Mouse (Mus musculus) kidney, adult 10 weeks (tissue): Measurements from ENCODE around the gene 1700016H13Rik. TPM values are rescaled to one million over a fixed set of nuclear protein-coding genes. Genes with fewer than 3 reads are reported as not detected.

ENCODE experiments used
- polyA plus RNA-seq: library from polyadenylated mRNA; stranded (reverse); fragments of 350-450 nt; fragmentation: Illumina TruSeq; extraction: RNeasy Lipid Tissue Mini Kit (QIAGEN cat#74804); gene quantifications from one replicate; pipeline ENCODE4 v1.2.3, GENCODE M21; 2014; ENCODE audit warnings: low read depth, low replicate concordance

1700016H13Rik gene
- not detected for polyA plus RNA-seq

DNA sequence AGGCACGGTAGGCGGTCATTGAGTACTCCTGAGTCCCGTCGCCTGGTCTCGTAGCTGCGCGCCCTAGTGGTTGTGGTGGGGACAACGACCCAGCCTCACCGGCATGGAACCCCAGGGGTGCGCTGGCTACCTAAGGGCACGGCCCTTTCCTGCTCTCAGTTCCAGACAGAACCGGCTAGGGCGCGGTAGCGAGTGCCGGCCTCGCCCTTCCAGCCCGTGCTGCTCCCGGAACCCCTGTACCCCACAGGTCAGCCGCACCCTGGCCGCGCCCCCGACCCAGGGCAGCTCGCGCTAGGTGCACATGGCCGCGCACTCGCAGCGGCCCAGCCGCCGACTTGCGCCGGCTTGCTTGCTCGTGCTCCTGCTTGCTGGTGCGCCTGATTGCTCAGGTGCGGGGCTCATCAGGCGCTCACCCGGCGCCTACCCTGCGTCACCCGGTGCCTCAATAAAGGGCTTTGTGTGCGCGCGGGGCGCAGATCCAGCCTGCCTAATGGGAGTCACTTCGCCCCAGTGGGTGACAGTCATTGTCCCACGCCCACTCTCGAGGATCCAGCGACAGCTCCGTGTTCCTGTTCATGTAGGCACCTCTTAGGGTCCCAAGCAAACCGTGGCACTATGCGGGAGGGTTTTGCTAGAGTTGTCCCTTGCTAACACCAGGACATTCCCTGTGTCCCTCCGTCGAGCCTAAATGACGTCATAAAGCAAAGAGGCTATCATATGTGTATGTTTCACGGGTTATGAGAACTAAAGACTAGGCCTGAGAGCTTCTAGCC, at the start of gene 1700016H13Rik:
1700016H13Rik (minus strand) TSS at position 665 of the 773 bp plus-strand sequence.

DNA sequence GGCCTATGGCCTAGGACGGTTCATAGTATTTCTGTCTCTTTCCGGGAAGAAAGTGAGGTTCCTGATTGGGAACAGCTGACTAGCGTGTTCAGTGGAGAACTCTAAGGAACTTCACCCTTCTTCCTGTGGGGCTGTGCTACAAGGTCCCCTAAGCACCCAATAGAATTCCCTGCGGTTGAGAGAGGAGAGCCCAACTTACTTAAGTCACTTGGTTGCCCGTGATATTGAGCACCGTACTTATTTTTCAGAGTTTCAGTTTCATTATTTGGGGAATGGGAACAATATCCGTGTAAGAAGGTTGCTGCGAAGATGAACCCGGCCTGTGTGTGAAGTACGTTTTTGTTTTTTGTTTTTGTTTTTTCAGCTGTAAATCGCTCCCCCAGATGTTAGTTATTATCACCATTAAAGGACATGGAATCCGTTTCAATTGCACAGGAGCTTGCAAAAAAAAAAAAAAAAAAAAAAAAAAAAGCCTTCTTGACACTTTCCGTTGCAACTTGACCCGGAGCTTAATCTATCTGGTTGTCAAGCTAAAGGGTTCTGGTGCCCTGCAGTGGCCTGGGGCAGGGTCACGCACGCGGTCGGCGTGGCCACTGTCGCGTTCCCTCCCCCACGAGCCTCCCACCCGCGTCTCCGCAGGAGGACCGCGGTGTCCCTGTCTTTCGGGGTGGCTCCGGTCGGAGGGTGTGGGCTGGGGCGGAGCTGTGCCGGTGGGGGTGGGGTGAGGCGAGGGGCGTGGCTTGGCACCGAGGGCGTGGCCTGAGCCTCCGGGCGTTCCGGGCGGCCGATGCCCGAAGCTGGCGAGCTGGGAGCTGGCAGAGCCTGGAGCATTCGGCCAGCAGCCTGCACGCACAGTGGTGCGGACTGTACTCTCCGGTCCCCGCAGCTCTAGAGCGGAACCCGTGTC, 36.1 kb upstream of the 1700016H13Rik start, which contains the start of gene Aff1:
Aff1 (plus strand) TSS at position 751 of the 907 bp plus-strand sequence.

DNA sequence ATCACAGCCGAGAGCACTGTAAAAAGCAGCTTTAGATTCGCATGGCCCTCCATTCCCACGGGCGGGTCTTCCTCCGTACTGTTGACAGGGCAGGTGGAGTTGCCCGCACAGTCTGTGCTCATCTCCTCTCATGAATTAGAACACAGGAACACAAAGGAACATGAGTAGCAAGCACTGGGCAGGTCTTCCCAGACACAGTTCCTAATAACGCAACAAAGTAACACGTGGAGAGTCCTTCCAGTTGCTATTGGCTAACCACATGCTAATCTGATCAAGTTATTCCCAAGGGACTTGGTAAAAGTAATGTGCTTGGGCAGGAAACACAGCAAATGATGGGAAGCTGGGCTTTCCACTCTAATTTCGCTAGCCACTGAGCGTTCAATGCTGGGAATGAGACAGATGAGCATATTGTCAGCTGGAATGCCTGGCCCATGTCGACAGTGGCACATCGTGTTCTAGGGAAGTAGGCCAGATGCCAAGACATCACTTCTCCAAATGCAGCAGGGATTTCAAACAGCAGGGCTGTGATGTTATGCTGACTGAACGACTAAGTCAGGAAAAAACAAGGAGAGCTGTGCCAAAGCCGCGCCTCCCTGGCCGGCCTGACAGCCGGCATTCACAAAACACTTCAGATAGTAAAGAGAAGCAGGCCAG, 26.6 kb downstream of the 1700016H13Rik start, which contains the start of gene Slc10a6:
Slc10a6 (minus strand) TSS at position 293 of the 654 bp plus-strand sequence.

Other genes with a start within 250 kb of the 1700016H13Rik start
- 19.4 TPM for gene Ptpn13, start 230.8 kb downstream of the 1700016H13Rik start, polyA plus RNA-seq
- gene Slc10a6, start 26.6 kb downstream of the 1700016H13Rik start, polyA plus RNA-seq: 1.7 TPM
- gene Aff1, start 36.4 kb upstream of the 1700016H13Rik start, polyA plus RNA-seq: 28.8 TPM